16 mouse cellular contexts compared by ENCODE assay signal in genomic region chr10:79815671-79816494, GRCm38 (mm10). TPM values are rescaled to one million over a fixed set of nuclear protein-coding genes. Genes with fewer than 3 reads are reported as not detected.
A peak's percentile ranks its signal among the peaks of the same experiment; 100 is the strongest.
DNase-seq lines count a peak whose midpoint lies in the region.
"Had no signal": no experiment of that assay in that cellular context is flagged by ENCODE, and none has a peak within 500 bp of the region (broad histone marks: within the 10 kb centered on the region; RNA-seq: fewer than 3 reads in every experiment).

No protein-coding gene starts in this region.

- peak; percentile 83 for DNase-seq in heart, adult 11 months
- DNase-seq in heart, adult 8-10 months (ENCODE audit: low spot score), result no peak
- peak; percentile 61 for DNase-seq in thymus, postnatal 4 days
- no peak for DNase-seq in thymus, postnatal 36 days
- peak; percentile 86 for DNase-seq in kidney, postnatal 14 days
- DNase-seq in urinary bladder, postnatal 25 days (ENCODE audit: low spot score), result no peak
- no peak for DNase-seq in gastrocnemius, postnatal 25 days
- no peak for DNase-seq in layer of hippocampus, postnatal 36 days
- DNase-seq: adrenal gland, postnatal 14 days; cerebellum, adult 18-20 months; cerebellum, postnatal 36 days; heart, postnatal 4 days; midbrain, embryonic 14.5 days had no signal

RNA-seq across cellular contexts. Expression of gene Misp, which starts 4.9 kb away (rescaled TPM):
- total RNA-seq in heart, adult 8-10 months (2022), result under 1 TPM in 3 of 4 experiments, not detected in 1; 0.31 to 0.75 (median 0.60) TPM
- total RNA-seq in gastrocnemius, postnatal 25 days (2021), result under 1 TPM in 1 of 2 experiments, not detected in 1; 0.40 TPM
- 1 to 10 TPM in 1 of 2 experiments, under 1 TPM in 1; 0.82 to 1.4 TPM for total RNA-seq in layer of hippocampus, postnatal 36 days (2021)
- total RNA-seq: CH12.LX; granulocyte monocyte progenitor cell, adult 5-6 weeks had no signal

RNA-seq across cellular contexts. Expression of gene Palm, which starts 22.5 kb away (rescaled TPM):
- total RNA-seq in heart, adult 8-10 months (2022), result 10 to 100 TPM; 37.8 to 53.8 (median 51.7) TPM
- total RNA-seq in gastrocnemius, postnatal 25 days (2021), result 10 to 100 TPM; 23.6 to 24.8 TPM
- total RNA-seq in layer of hippocampus, postnatal 36 days (2021), result 100 to 1,000 TPM; 262 to 290 TPM

RNA-seq across cellular contexts. Expression of gene Prss57, which starts 25.1 kb away (rescaled TPM):
- not detected for total RNA-seq in heart, adult 8-10 months (2022)
- not detected for total RNA-seq in gastrocnemius, postnatal 25 days (2021)
- total RNA-seq in layer of hippocampus, postnatal 36 days (2021), result under 1 TPM; 0.47 to 0.73 TPM
- total RNA-seq: adrenal gland, postnatal 14 days; gastrocnemius, adult 18-20 months; heart, postnatal 4 days had no signal

RNA-seq across cellular contexts. Expression of gene Ptbp1, which starts 38.3 kb away (rescaled TPM):
- total RNA-seq in heart, adult 8-10 months (2022), result 10 to 100 TPM; 45.4 to 57.7 (median 49.9) TPM
- 10 to 100 TPM; 26.8 to 27.1 TPM for total RNA-seq in gastrocnemius, postnatal 25 days (2021)
- 10 to 100 TPM; 43.1 to 52.6 TPM for total RNA-seq in layer of hippocampus, postnatal 36 days (2021)

RNA-seq across cellular contexts. Expression of gene Fstl3, which starts 38.8 kb away (rescaled TPM):
- 1 to 10 TPM; 2.9 to 5.8 (median 3.6) TPM for total RNA-seq in heart, adult 8-10 months (2022)
- total RNA-seq in gastrocnemius, postnatal 25 days (2021), result 1 to 10 TPM; 2.0 to 2.1 TPM
- 1 to 10 TPM; 1.3 to 1.8 TPM for total RNA-seq in layer of hippocampus, postnatal 36 days (2021)

Comparison
In these comparisons a context has a peak if more than half of its experiments do, and no peak if none do; other contexts are left out.
1. DNase-seq: peak in heart, adult 11 months (single experiment), thymus, postnatal 4 days (single experiment) and kidney, postnatal 14 days (single experiment); none in heart, adult 8-10 months (single experiment), thymus, postnatal 36 days (0 of 2), urinary bladder, postnatal 25 days (single experiment), gastrocnemius, postnatal 25 days (single experiment) and layer of hippocampus, postnatal 36 days (0 of 2).
2. RNA of gene Palm, which starts 22.5 kb away (total RNA-seq): 262 to 290 TPM in layer of hippocampus, postnatal 36 days; 37.8 to 53.8 TPM in heart, adult 8-10 months and 23.6 to 24.8 TPM in gastrocnemius, postnatal 25 days; every median in the first group is over 4 times any median in the second.